Mouse (Mus musculus): Measurements from ENCODE around the gene Jund. TPM values are rescaled to one million over a fixed set of nuclear protein-coding genes. Genes with fewer than 3 reads are reported as not detected.

Gene Jund
- polyA plus RNA-seq (2012; rRNA removed): 210 and 211 TPM in 2 replicates

DNA sequence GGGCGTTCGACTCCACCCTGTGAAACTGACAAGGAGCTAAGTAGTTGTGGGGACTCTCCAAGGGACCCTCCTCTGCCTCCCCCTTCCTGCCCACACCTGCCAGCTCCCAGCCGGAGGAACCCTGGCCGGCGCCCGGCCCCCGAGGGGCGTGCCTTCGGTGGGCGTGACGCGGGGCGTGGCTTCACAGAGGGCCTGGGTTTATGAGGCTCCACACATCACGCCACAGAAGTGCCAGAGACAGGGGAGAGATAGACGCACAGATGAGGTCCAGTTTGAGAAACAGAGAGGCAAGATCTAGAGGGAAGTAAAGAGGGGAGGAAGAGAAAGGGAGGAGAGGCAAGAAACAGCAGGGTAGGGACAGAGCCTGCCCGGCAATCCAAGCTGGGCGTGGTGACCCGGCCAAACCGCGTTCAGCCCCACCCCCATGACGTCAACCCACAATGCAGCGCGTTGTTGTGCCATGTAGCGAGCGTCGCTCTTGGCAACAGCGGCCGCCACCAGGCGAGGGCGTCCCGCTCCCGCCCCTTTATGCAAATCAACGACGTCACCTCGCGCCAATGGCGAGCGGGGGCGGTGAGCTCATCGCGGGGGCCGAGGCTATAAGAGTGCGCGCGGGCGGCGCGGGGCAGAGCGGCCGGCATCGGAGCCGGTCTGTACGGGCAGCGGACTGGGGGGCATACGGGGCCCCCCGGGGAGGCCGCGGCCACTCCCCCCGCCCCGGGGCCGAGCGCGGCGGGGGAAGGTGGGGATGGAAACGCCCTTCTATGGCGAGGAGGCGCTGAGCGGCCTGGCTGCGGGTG, at the start of gene Jund:
Gene Jund (plus strand): TSS at position 640 of the 800 bp plus-strand sequence.

GRCm38 (mm10) chr8:70660273-70660725, 38.5 kb upstream of the Jund start, which contains the start of gene Pgpep1:
Gene Pgpep1, minus strand, starts transcription at chr8:70660388.

GRCm38 (mm10) chr8:70673079-70673856, 25.5 kb upstream of the Jund start, which contains the start of gene Lsm4:
Gene Lsm4, plus strand, starts transcription at chr8:70673248.

DNA sequence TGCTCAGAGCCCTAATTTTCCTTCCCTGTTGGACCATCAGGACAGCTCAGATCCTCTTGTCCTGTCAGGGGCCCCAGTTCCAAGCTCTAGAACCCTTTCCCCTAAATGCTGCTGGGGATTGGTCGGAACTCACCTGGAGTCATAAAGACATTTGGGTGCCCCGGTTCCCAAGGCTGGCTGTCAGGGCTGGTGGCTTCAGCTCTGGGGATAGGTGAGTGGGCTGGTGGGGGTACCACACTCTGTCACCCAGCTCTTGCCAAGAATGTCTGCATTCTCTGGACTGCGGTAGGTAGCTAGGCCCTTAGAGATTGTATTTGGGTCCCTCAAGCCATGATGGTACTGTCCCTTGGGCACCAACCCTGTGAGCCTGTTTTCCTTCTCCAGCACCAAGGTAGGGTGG, 4.5 kb downstream of the Jund start, which contains the start of gene Iqcn:
Gene Iqcn (plus strand): TSS at position 171 of the 400 bp plus-strand sequence.

GRCm38 (mm10) chr8:70718297-70718696, 19.5 kb downstream of the Jund start, which contains the start of gene Gm3336:
Gene Gm3336, plus strand, starts transcription at chr8:70718543.

DNA sequence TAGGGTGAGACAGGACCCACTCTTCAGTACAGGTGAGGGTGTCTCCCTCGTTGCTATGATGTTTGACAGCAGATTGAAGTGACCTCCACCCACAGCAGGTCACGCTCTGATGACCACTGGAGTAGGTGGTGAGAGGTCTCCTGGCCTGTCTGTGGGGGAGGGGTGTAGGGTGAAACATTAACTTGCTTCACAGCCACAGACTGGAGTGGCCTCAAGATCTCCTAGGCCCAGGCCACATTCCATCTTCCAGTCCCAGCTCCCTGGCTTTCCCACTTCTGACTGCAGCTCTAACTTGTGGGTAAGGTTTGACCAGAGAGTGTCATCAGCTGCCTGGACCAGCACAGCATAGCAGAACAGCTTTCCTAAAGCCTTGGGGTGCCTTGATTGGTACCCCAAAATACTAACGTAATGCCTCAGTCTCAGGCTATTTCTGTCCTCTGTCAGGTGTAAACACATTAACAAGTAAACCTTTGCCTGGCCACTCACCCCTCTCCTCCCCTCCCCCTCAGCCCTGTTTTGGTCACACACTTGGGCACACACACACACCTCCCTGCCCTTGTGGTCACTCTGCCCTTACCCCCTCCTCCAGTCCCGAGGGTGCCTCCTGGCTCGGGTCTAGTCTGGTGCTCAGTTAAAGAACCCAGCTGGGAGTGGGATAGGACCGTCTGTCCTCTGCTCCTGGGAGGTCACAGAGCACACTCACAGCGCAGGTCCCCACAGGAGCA, 24.9 kb downstream of the Jund start, which contains the start of gene Pde4c:
Gene Pde4c (plus strand): TSS at position 235 of the 725 bp plus-strand sequence.

Other genes starting within 250 kb of the Jund start
- 37.6 and 39.6 TPM in 2 replicates for gene Klhl26, start 222.0 kb upstream of the Jund start, polyA plus RNA-seq (2012; rRNA removed)
- 47.6 and 47.7 TPM in 2 replicates for gene Tmem59l, start 211.6 kb upstream of the Jund start, polyA plus RNA-seq (2012; rRNA removed)
- gene Crlf1, start 205.8 kb upstream of the Jund start, polyA plus RNA-seq (2012; rRNA removed): 1.8 and 6.7 TPM in 2 replicates
- gene Rex1bd, start 192.2 kb upstream of the Jund start, polyA plus RNA-seq (2012; rRNA removed): 177 and 179 TPM in 2 replicates
- 1,708 and 2,002 TPM in 2 replicates for gene Uba52, start 188.1 kb upstream of the Jund start, polyA plus RNA-seq (2012; rRNA removed)
- gene Fkbp8, start 171.2 kb upstream of the Jund start, polyA plus RNA-seq (2012; rRNA removed): 446 and 466 TPM in 2 replicates
- 42.2 and 43.7 TPM in 2 replicates for gene Kxd1, start 171.0 kb upstream of the Jund start, polyA plus RNA-seq (2012; rRNA removed)
- 29.2 and 29.7 TPM in 2 replicates for gene Ell, start 159.5 kb upstream of the Jund start, polyA plus RNA-seq (2012; rRNA removed)
- gene Isyna1, start 104.6 kb upstream of the Jund start, polyA plus RNA-seq (2012; rRNA removed): 143 and 177 TPM in 2 replicates
- gene Ssbp4, start 90.1 kb upstream of the Jund start, polyA plus RNA-seq (2012; rRNA removed): 183 and 213 TPM in 2 replicates
- 1.6 TPM in 2 replicates for gene Lrrc25, start 82.8 kb upstream of the Jund start, polyA plus RNA-seq (2012; rRNA removed)
- 0.19 and 0.29 TPM in 2 replicates for gene Gdf15, start 66.5 kb upstream of the Jund start, polyA plus RNA-seq (2012; rRNA removed)
- 59.2 and 61.0 TPM in 2 replicates for gene Pgpep1, start 38.6 kb upstream of the Jund start, polyA plus RNA-seq (2012; rRNA removed)
- gene Lsm4, start 25.7 kb upstream of the Jund start, polyA plus RNA-seq (2012; rRNA removed): 183 and 207 TPM in 2 replicates
- gene Iqcn, start 4.5 kb downstream of the Jund start, polyA plus RNA-seq (2012; rRNA removed): 0.08 and 0.10 TPM in 2 replicates
- not detected in 2 replicates for gene Gm3336, start 19.6 kb downstream of the Jund start, polyA plus RNA-seq (2012; rRNA removed)
- gene Pde4c, start 24.8 kb downstream of the Jund start, polyA plus RNA-seq (2012; rRNA removed): 0.53 and 0.63 TPM in 2 replicates
- gene Rab3a, start 55.7 kb downstream of the Jund start, polyA plus RNA-seq (2012; rRNA removed): 325 and 328 TPM in 2 replicates
- gene Mpv17l2, start 62.0 kb downstream of the Jund start, polyA plus RNA-seq (2012; rRNA removed): 29.6 and 30.7 TPM in 2 replicates
- gene Pik3r2, start 77.8 kb downstream of the Jund start, polyA plus RNA-seq (2012; rRNA removed): 130 and 142 TPM in 2 replicates
- 34.8 and 40.4 TPM in 2 replicates for gene Mast3, start 106.1 kb downstream of the Jund start, polyA plus RNA-seq (2012; rRNA removed)
- 0.09 and 0.25 TPM in 2 replicates for gene Il12rb1, start 109.5 kb downstream of the Jund start, polyA plus RNA-seq (2012; rRNA removed)
- gene Arrdc2, start 140.8 kb downstream of the Jund start, polyA plus RNA-seq (2012; rRNA removed): 25.9 and 29.4 TPM in 2 replicates
- gene Kcnn1, start 164.3 kb downstream of the Jund start, polyA plus RNA-seq (2012; rRNA removed): 27.1 and 32.0 TPM in 2 replicates
- 99.2 and 103 TPM in 2 replicates for gene Ccdc124, start 175.0 kb downstream of the Jund start, polyA plus RNA-seq (2012; rRNA removed)
- 1.3 and 1.4 TPM in 2 replicates for gene Slc5a5, start 193.8 kb downstream of the Jund start, polyA plus RNA-seq (2012; rRNA removed)
- 3,162 and 3,295 TPM in 2 replicates for gene Rpl18a, start 198.5 kb downstream of the Jund start, polyA plus RNA-seq (2012; rRNA removed)
- gene Map1s, start 207.0 kb downstream of the Jund start, polyA plus RNA-seq (2012; rRNA removed): 64.2 and 71.1 TPM in 2 replicates

Data from central nervous system, embryonic 14 days (tissue).